Mouse (Mus musculus): ENCODE measurements around the gene Becn1. TPM values are rescaled to one million over a fixed set of nuclear protein-coding genes. Genes with fewer than 3 reads are reported as not detected.
A peak's percentile ranks its signal among the peaks of the same experiment; 100 is the strongest.

Gene Becn1
- polyA plus RNA-seq, 1 experiment from 2014 or later, result 136 TPM

DNA sequence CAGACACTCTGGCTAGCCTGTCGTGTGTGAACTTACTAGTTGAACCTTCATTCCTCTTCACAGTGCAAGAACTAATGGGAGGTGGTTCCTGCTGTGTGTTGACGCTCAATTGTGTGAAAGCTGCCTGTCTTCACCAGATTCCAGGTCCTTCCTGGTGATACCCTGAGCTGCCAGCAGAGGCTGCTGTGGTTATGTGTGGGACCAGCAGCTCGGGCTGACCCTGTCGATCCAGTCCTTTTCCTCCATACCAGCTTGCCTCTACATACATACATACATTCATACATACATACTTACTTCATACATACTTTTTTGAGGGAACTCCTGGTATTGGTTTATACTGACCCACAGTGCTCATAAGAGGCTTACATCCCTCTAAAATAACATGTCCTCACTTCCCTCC, 21.5 kb upstream of the Becn1 start:
- H3K4me2 ChIP-seq (ENCODE audit: low read depth, low read length), result no peak overlapping the region
- H3K9ac ChIP-seq (ENCODE audit: low read length), result no peak overlapping the region
- H3K4me1 ChIP-seq (replicated peaks; ENCODE audit: control insufficient read depth, insufficient read depth, low read length), result no peaks in the 10 kb centered on the region
- peak; percentile 69 for ATAC-seq (ENCODE audit: low read depth)
- no peaks in the 10 kb centered on the region for H3K27me3 ChIP-seq (ENCODE audit: control insufficient read depth, insufficient read depth, low read depth, low read length)
- H3K4me3 ChIP-seq (ENCODE audit: low read length), result no peak overlapping the region
- no peak overlapping the region for H3K27ac ChIP-seq (ENCODE audit: low read length)
- peaks cover 58% of the 10 kb centered on the region for H3K36me3 ChIP-seq (ENCODE audit: control insufficient read depth, insufficient read depth, low read length)
- 8% methylated on average over 4 of the region's 4 CpGs for WGBS
- no peaks in the 10 kb centered on the region for H3K9me3 ChIP-seq (ENCODE audit: control insufficient read depth, low read length)

DNA sequence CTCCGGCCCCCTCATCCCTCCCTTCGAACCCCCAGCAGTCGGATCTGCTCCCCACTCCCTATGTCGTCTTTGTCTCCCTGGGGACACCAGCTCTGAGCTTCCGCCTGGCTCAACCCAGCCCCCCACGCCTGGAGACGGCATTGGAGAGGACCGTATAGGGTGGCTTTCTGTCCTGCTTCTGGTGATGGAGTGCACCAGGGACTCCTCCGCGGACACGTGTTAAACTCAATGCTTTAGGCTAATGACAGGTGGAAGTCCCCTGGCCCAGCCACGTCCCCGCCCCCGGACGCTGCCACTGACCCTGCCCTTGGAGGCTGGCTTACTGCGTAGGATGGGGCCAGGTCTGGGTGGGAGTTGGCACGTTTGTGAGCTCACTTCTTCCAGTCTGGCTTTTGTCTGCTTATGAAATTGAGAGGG, 14.4 kb upstream of the Becn1 start:
- peak overlapping the region; percentile 26 for H3K27ac ChIP-seq (ENCODE audit: low read length)
- WGBS, result 0% methylated on average over 17 of the region's 17 CpGs
- H3K36me3 ChIP-seq (ENCODE audit: control insufficient read depth, insufficient read depth, low read length), result peaks cover 28% of the 10 kb centered on the region
- no peaks in the 10 kb centered on the region for H3K27me3 ChIP-seq (ENCODE audit: control insufficient read depth, insufficient read depth, low read depth, low read length)
- peak overlapping the region; percentile 86 for H3K9ac ChIP-seq (ENCODE audit: low read length)
- H3K4me3 ChIP-seq (ENCODE audit: low read length), result peak overlapping the region; percentile 72
- peaks cover 11% of the 10 kb centered on the region for H3K4me1 ChIP-seq (replicated peaks; ENCODE audit: control insufficient read depth, insufficient read depth, low read length)
- H3K4me2 ChIP-seq (ENCODE audit: low read depth, low read length), result peak overlapping the region; percentile 82
- ATAC-seq (ENCODE audit: low read depth), result peak; percentile 56
- H3K9me3 ChIP-seq (ENCODE audit: control insufficient read depth, low read length), result no peaks in the 10 kb centered on the region

DNA sequence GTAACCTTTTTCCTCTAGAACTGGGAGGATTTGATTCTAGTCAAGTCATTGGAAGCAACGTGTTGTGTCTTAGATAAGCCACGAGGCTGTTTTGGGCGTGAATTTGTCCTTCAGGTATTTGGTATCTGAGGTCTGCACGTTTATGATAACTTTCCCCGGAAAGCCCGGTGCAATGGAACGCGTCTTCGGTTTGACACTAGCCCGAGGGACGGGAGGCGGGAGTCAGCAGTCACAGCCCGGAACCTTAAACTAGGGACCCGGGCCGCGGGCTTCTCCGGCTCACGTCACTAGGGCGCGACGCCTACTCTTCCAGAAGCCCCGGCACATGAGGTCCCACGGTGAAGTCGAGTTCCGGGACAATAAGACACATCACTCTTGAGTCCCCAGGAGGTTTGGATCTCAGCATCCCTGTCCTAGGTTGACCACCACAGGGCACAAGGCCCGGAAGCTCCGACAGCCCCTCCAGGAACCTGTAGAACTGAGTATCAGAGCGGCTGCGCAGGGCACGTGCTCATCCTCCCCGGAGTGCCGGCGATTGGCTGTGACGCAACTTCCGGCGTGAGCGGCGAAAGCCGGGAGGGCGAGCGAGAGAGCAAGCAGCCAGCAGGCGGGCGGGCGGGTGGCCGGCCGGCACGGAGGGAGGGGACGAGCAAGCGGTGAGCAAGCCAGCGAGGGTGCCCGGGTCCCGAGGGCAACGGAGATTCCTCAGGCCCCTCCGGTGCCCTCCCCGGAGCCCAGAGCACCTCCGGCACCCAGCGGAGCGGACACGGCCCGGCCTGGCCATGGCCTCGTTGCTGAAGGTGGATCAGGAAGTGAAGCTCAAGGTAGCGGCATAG, 13.8 kb upstream of the Becn1 start, which contains the start of gene Psme3:
Gene Psme3, plus strand, starts transcription at position 549 of the 836 bp plus-strand sequence.
- ATAC-seq (ENCODE audit: low read depth), result peak; percentile 93
- under 1% methylated on average over 55 of the region's 62 CpGs for WGBS
- peak within 1 kb of the TSS; percentile 51 for H3K27ac ChIP-seq (ENCODE audit: low read length)
- H3K9ac ChIP-seq (ENCODE audit: low read length), result peak within 1 kb of the TSS; percentile 86
- H3K4me3 ChIP-seq (ENCODE audit: low read length), result peak within 1 kb of the TSS; percentile 72
- H3K4me1 ChIP-seq (replicated peaks; ENCODE audit: control insufficient read depth, insufficient read depth, low read length), result peaks cover 11% of the 10 kb centered on the region
- no peaks in the 10 kb centered on the region for H3K9me3 ChIP-seq (ENCODE audit: control insufficient read depth, low read length)
- peaks cover 23% of the 10 kb centered on the region for H3K36me3 ChIP-seq (ENCODE audit: control insufficient read depth, insufficient read depth, low read length)
- peak within 1 kb of the TSS; percentile 82 for H3K4me2 ChIP-seq (ENCODE audit: low read depth, low read length)
- no peaks in the 10 kb centered on the region for H3K27me3 ChIP-seq (ENCODE audit: control insufficient read depth, insufficient read depth, low read depth, low read length)

DNA sequence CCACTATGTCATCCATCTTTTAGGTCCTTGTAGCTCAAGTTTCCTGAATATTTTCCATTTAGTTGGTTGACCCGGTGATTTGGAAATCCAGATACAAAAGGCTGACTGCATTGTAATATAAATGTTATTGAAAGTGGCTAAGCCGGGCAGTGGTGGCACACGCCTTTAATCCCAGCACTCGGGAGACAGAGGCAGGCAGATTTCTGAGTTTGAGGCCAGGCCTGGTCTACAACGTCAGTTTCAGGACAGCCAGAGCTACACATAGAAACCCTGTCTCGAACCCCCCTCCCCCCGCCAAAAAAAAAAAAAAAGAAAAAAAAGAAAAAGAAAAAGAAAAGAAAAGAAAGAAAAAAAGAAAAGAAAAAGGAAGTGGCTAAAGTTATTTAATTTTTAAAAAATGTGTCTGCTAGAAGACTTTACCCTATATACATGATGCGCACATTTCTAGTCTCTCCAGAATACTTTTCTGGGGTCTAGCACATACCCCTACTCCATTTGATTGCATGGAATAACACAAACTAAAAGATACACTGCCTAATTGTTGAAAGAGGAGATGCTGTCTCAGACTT, 13.1 kb upstream of the Becn1 start:
- ATAC-seq (ENCODE audit: low read depth), result peak; percentile 15; the same call in 1 of the 2 replicates
- peak overlapping the region; percentile 82 for H3K4me2 ChIP-seq (ENCODE audit: low read depth, low read length)
- no peaks in the 10 kb centered on the region for H3K9me3 ChIP-seq (ENCODE audit: control insufficient read depth, low read length)
- H3K27me3 ChIP-seq (ENCODE audit: control insufficient read depth, insufficient read depth, low read depth, low read length), result no peaks in the 10 kb centered on the region
- H3K4me1 ChIP-seq (replicated peaks; ENCODE audit: control insufficient read depth, insufficient read depth, low read length), result peaks cover 11% of the 10 kb centered on the region
- peak overlapping the region; percentile 72 for H3K4me3 ChIP-seq (ENCODE audit: low read length)
- H3K36me3 ChIP-seq (ENCODE audit: control insufficient read depth, insufficient read depth, low read length), result peaks cover 16% of the 10 kb centered on the region
- H3K9ac ChIP-seq (ENCODE audit: low read length), result peak overlapping the region; percentile 86
- peak overlapping the region; percentile 51 for H3K27ac ChIP-seq (ENCODE audit: low read length)
- 81% methylated on average over 8 of the region's 8 CpGs for WGBS

DNA sequence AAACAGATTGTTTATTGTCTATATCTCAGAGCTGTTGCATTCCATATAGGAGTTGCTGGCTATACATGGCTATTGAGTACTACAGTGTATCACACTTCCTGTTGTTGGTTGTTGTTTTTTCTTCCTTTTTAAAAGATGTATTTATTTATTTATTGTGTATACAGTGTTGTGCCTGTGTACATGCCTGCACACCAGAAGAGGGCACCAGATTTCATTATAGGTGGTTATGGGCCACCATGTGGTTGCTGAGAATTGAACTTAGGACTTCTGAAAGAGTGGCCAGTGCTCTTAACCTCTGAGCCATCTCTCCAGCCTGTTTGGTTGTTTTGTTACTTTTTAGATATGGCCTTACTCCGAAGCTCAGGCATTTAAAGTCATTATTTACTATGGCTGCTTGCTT, 12.5 kb upstream of the Becn1 start:
- ATAC-seq (ENCODE audit: low read depth), result no peak
- Histone ChIP-seq H3K9me3 (ENCODE audit: control insufficient read depth, low read length) (no peaks in the 10 kb centered on the region), H3K27ac (ENCODE audit: low read length) (no peak overlapping the region)

DNA sequence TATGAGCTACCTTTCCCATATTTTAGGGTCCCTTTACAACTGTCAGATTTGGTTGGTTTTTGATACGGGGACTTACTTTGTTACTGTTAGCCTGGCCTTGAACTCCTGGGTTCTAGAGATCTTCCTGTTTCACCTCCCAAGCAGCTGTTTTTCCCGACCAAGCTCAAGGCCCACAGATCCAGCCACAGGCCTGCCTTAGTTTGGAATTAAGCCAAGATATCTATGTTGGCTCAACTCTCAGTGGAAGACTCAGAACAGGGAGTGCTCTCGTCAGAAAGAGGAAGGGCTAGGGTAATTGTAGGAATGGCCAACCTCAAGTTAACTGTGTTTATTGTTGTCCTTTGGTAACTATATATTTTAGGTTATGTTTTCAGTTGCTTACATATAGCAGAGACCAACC, 10.1 kb upstream of the Becn1 start:
- Histone ChIP-seq H3K27ac (ENCODE audit: low read length) (no peak overlapping the region), H3K9ac (ENCODE audit: low read length) (no peak overlapping the region), H3K4me2 (ENCODE audit: low read depth, low read length) (no peak overlapping the region), H3K4me3 (ENCODE audit: low read length) (no peak overlapping the region), H3K9me3 (ENCODE audit: control insufficient read depth, low read length) (no peaks in the 10 kb centered on the region), H3K36me3 (ENCODE audit: control insufficient read depth, insufficient read depth, low read length) (no peaks in the 10 kb centered on the region), H3K4me1 (replicated peaks; ENCODE audit: control insufficient read depth, insufficient read depth, low read length) (peaks cover 7% of the 10 kb centered on the region), H3K27me3 (ENCODE audit: control insufficient read depth, insufficient read depth, low read depth, low read length) (peaks cover 2% of the 10 kb centered on the region; the same call in 1 of the 2 replicates)
- WGBS, result 35% methylated on average over 3 of the region's 3 CpGs
- ATAC-seq (ENCODE audit: low read depth), result no peak

More for the DNA sequence above, 12.5 kb upstream of the Becn1 start:
- H3K4me2 ChIP-seq (ENCODE audit: low read depth, low read length), result no peak overlapping the region
- H3K27me3 ChIP-seq (ENCODE audit: control insufficient read depth, insufficient read depth, low read depth, low read length), result no peaks in the 10 kb centered on the region
- no peak overlapping the region for H3K4me3 ChIP-seq (ENCODE audit: low read length)
- peaks cover 11% of the 10 kb centered on the region for H3K36me3 ChIP-seq (ENCODE audit: control insufficient read depth, insufficient read depth, low read length)
- WGBS, result 97% methylated on average over 1 of the region's 1 CpGs
- H3K9ac ChIP-seq (ENCODE audit: low read length), result no peak overlapping the region
- peaks cover 11% of the 10 kb centered on the region for H3K4me1 ChIP-seq (replicated peaks; ENCODE audit: control insufficient read depth, insufficient read depth, low read length)

DNA sequence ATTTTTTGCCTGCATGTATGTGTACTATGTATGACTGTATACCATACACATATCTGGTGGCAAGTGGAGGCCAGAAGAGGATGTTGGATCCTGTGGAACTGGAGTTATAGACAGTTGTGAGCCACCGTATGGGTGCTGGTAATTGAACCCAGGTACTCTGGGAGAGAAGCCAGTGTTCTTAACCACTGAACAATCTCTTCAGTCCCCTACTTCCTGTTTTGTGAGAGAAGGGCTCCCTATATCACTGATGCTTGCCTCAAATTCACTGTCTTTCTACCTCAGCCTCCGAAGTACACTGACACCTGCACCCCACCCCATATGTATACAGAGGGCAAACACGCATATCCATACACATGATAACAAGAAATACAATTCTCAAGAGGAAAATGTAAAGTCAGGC, 9.0 kb upstream of the Becn1 start:
- H3K9me3 ChIP-seq (ENCODE audit: control insufficient read depth, low read length), result no peaks in the 10 kb centered on the region
- no peak overlapping the region for H3K4me3 ChIP-seq (ENCODE audit: low read length)
- no peak overlapping the region for H3K9ac ChIP-seq (ENCODE audit: low read length)
- H3K36me3 ChIP-seq (ENCODE audit: control insufficient read depth, insufficient read depth, low read length), result no peaks in the 10 kb centered on the region
- no peak overlapping the region for H3K27ac ChIP-seq (ENCODE audit: low read length)
- H3K4me1 ChIP-seq (replicated peaks; ENCODE audit: control insufficient read depth, insufficient read depth, low read length), result peaks cover 2% of the 10 kb centered on the region; the same call in 1 of the 2 replicates
- H3K27me3 ChIP-seq (ENCODE audit: control insufficient read depth, insufficient read depth, low read depth, low read length), result peaks cover 2% of the 10 kb centered on the region; the same call in 1 of the 2 replicates
- ATAC-seq (ENCODE audit: low read depth), result no peak
- no peak overlapping the region for H3K4me2 ChIP-seq (ENCODE audit: low read depth, low read length)
- WGBS, result 89% methylated on average over 3 of the region's 3 CpGs

DNA sequence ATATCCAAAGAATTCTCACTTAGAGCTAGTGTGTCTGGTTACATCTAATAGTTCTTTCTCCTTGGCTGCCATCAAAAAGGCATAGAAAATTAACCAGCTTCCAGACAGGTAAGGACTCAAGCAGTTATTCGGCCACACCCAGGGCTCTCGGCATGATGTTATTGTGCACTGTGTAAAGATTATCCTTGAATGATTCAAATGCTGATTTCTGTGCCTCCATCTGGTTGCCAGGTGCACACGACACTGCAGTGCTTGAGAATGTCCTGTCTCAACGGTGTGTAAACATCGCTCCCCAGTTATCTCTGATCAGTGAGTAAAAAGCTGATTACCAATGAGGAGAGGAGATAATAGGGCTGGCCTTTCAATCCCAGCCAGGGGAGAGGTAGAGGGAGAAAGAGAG, 5.7 kb upstream of the Becn1 start:
- H3K36me3 ChIP-seq (ENCODE audit: control insufficient read depth, insufficient read depth, low read length), result no peaks in the 10 kb centered on the region
- no peaks in the 10 kb centered on the region for H3K4me1 ChIP-seq (replicated peaks; ENCODE audit: control insufficient read depth, insufficient read depth, low read length)
- H3K4me2 ChIP-seq (ENCODE audit: low read depth, low read length), result no peak overlapping the region
- H3K4me3 ChIP-seq (ENCODE audit: low read length), result no peak overlapping the region
- no peak for ATAC-seq (ENCODE audit: low read depth)
- no peaks in the 10 kb centered on the region for H3K9me3 ChIP-seq (ENCODE audit: control insufficient read depth, low read length)
- whole genome bisulfite sequencing, result 23% methylated on average over 5 of the region's 5 CpGs
- no peak overlapping the region for H3K9ac ChIP-seq (ENCODE audit: low read length)
- peaks cover 2% of the 10 kb centered on the region; the same call in 1 of the 2 replicates for H3K27me3 ChIP-seq (ENCODE audit: control insufficient read depth, insufficient read depth, low read depth, low read length)
- H3K27ac ChIP-seq (ENCODE audit: low read length), result no peak overlapping the region

DNA sequence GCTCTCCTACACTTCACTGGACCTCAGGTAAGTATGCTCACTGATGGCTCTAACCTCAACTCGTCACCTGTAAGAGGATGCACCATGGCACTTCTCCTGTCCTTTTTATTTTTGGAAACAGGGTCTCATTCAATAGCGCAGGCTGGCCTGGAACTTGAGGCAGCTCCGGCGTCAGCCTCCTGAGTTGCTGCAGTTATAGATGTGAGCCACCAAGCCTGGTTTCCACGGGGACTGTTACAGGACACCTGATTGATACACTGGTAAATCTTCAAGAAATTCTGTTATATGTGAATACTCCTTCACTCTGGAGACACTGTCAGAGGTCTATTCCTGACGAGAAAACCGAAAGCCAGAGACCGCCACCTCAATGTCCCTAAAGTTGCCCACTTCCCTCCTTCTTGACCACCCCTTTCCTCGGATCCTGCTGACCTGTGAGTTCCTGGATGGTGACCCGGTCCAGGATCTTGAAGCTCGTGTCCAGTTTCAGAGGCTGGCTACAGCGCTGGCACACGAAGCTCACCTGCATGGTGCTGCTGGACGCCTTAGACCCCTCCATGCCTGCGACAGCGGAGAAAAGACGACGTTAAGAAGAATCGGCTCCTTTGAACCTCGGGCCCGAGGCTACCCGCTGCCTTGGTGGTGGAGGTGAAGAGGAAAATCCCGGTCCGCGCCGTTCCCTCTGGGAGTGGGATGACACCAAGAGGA, 635 bp downstream of the Becn1 start:
- peak overlapping the region; percentile 86 for H3K9ac ChIP-seq (ENCODE audit: low read length)
- H3K9me3 ChIP-seq (ENCODE audit: control insufficient read depth, low read length), result no peaks in the 10 kb centered on the region
- WGBS, result 10% methylated on average over 26 of the region's 26 CpGs
- H3K4me3 ChIP-seq (ENCODE audit: low read length), result peak overlapping the region; percentile 79
- peaks cover 10% of the 10 kb centered on the region for H3K4me1 ChIP-seq (replicated peaks; ENCODE audit: control insufficient read depth, insufficient read depth, low read length)
- H3K27me3 ChIP-seq (ENCODE audit: control insufficient read depth, insufficient read depth, low read depth, low read length), result no peaks in the 10 kb centered on the region
- no peak; the same call in 1 of the 2 replicates for ATAC-seq (ENCODE audit: low read depth)
- H3K4me2 ChIP-seq (ENCODE audit: low read depth, low read length), result peak overlapping the region; percentile 90
- no peak overlapping the region for H3K27ac ChIP-seq (ENCODE audit: low read length)
- peaks cover 10% of the 10 kb centered on the region for H3K36me3 ChIP-seq (ENCODE audit: control insufficient read depth, insufficient read depth, low read length)
